Mouse (Mus musculus): ENCODE data around the gene Oxld1.
"Not testable (repeated sequence)": the region's sequence is repeated elsewhere in the genome, so short reads cannot be mapped to it uniquely, and the experiment has no call there.

Oxld1 gene

GRCm38 (mm10) chr11:120423569-120424295 lies 34.1 kb downstream of the Oxld1 start:
- DNase-seq (ENCODE audit: low spot score): peak; percentile 43

GRCm38 (mm10) chr11:120422651-120423568 lies 35.0 kb downstream of the Oxld1 start:
- DNase-seq (ENCODE audit: low spot score): no peak

- DNase-seq (ENCODE audit: low spot score): no peak
These were observed 39.3 kb downstream of the Oxld1 start for GRCm38 (mm10) chr11:120418592-120418991.

GRCm38 (mm10) chr11:120417852-120418251 lies 40.0 kb downstream of the Oxld1 start:
- DNase-seq (ENCODE audit: low spot score): no peak

GRCm38 (mm10) chr11:120413621-120414020 lies 44.2 kb downstream of the Oxld1 start:
- DNase-seq (ENCODE audit: low spot score): not testable (repeated sequence)

Measured in urinary bladder, postnatal 25 days (tissue).